Mouse (Mus musculus) heart, embryonic 10.5 days (tissue): ENCODE results near the gene Usp45. TPM values are rescaled to one million over a fixed set of nuclear protein-coding genes. Genes with fewer than 3 reads are reported as not detected.

Experiments used
- DNase-seq: peaks from one replicate; pipeline ENCODE4 v3.0.0-alpha.2; 2017; ENCODE audit warnings: low spot score
- H3K27ac ChIP-seq: fragments of 300-500 bp; sonication (generic); 2 replicates; pipeline ENCODE4 v1.5.1; 2016; ENCODE audit warnings: mild to moderate bottlenecking
- H3K27me3 ChIP-seq: fragments of 300-500 bp; sonication (generic); 2 replicates; pipeline ENCODE4 v1.6.1; 2016; ENCODE audit warnings: mild to moderate bottlenecking; ENCODE audit not compliant: poor library complexity, insufficient read depth, severe bottlenecking
- H3K36me3 ChIP-seq: fragments of 300-500 bp; sonication (generic); 2 replicates; pipeline ENCODE4 v1.6.1; 2016; ENCODE audit warnings: mild to moderate bottlenecking, moderate library complexity
- H3K4me1 ChIP-seq: fragments of 300-500 bp; sonication (generic); 2 replicates; pipeline ENCODE4 v1.6.1; 2016; ENCODE audit warnings: mild to moderate bottlenecking
- H3K4me3 ChIP-seq: fragments of 300-500 bp; sonication (generic); 2 replicates; pipeline ENCODE4 v1.5.1; 2016; ENCODE audit warnings: mild to moderate bottlenecking, moderate library complexity
- H3K9me3 ChIP-seq: fragments of 300-500 bp; sonication (generic); 2 replicates; pipeline ENCODE4 v1.6.1; 2016; ENCODE audit warnings: mild to moderate bottlenecking, moderate library complexity
- WGBS: fragments of 180-500 bp; shearing (Covaris S2); methylation state at CpG from one replicate; pipeline ENCODE4 v1.1.7; 2016; 5-methylcytosine and 5-hydroxymethylcytosine counted together
- polyA plus RNA-seq: library from polyadenylated mRNA; unstranded; fragments of >200 nt; fragmentation: Nextera tagmentation; extraction: Ambion mirVana; gene quantifications from 2 replicates; pipeline ENCODE4 v1.2.1, GENCODE M21; 2016

Gene Usp45
- polyA plus RNA-seq, 1 experiment from 2014 or later: 8.9 TPM

- WGBS: 86% methylated on average over 1 of the region's 1 CpGs
- no peak overlapping the region for H3K27ac ChIP-seq
- H3K4me1 ChIP-seq: no peaks in the 10 kb centered on the region; the same call in 1 of the 2 replicates
- no peak for DNase-seq
- no peaks in the 10 kb centered on the region for H3K36me3 ChIP-seq
- no peaks in the 10 kb centered on the region for H3K9me3 ChIP-seq
- H3K27me3 ChIP-seq: no peaks in the 10 kb centered on the region
- H3K4me3 ChIP-seq: no peak overlapping the region
Measured at GRCm38 (mm10) chr4:21771064-21771463, 4.1 kb downstream of the Usp45 start.

GRCm38 (mm10) chr4:21772306-21772705 is 5.3 kb downstream of the Usp45 start:
- H3K9me3 ChIP-seq: no peaks in the 10 kb centered on the region
- H3K4me3 ChIP-seq: no peak overlapping the region
- no peaks in the 10 kb centered on the region for H3K27me3 ChIP-seq
- H3K4me1 ChIP-seq: peaks cover 1% of the 10 kb centered on the region; the same call in 1 of the 2 replicates
- no peak for DNase-seq
- WGBS: 96% methylated on average over 1 of the region's 1 CpGs
- H3K27ac ChIP-seq: no peak overlapping the region
- no peaks in the 10 kb centered on the region for H3K36me3 ChIP-seq

GRCm38 (mm10) chr4:21776091-21776945 is 9.4 kb downstream of the Usp45 start:
- peak overlapping the region; percentile 93 for H3K27ac ChIP-seq

GRCm38 (mm10) chr4:21776946-21777265 is 9.9 kb downstream of the Usp45 start:
- H3K4me3 ChIP-seq: peak overlapping the region; percentile 82
- peaks cover 16% of the 10 kb centered on the region; the same call in 1 of the 2 replicates for H3K36me3 ChIP-seq
- 11% methylated on average over 9 of the region's 9 CpGs for WGBS
- no peaks in the 10 kb centered on the region for H3K9me3 ChIP-seq
- 0 out of 2 replicates have a peak overlapping the region, but pooled peaks have one; percentile 93 for H3K27ac ChIP-seq
- H3K4me1 ChIP-seq: peaks cover 2% of the 10 kb centered on the region; the same call in 1 of the 2 replicates
- no peak for DNase-seq
- no peaks in the 10 kb centered on the region for H3K27me3 ChIP-seq

More at GRCm38 (mm10) chr4:21776091-21776945, 9.4 kb downstream of the Usp45 start:
- Histone ChIP-seq H3K4me1 (peaks cover 2% of the 10 kb centered on the region; the same call in 1 of the 2 replicates), H3K9me3 (no peaks in the 10 kb centered on the region), H3K36me3 (peaks cover 10% of the 10 kb centered on the region; the same call in 1 of the 2 replicates), H3K27me3 (no peaks in the 10 kb centered on the region), H3K4me3 (peak overlapping the region; percentile 82)
- under 1% methylated on average over 46 of the region's 46 CpGs for WGBS
- DNase-seq: peak; percentile 97

GRCm38 (mm10) chr4:21780816-21781726 is 14.1 kb downstream of the Usp45 start:
- Histone ChIP-seq H3K4me1 (peaks cover 2% of the 10 kb centered on the region; the same call in 1 of the 2 replicates), H3K9me3 (no peaks in the 10 kb centered on the region), H3K27ac (peak overlapping the region; percentile 52; the same call in 1 of the 2 replicates), H3K27me3 (no peaks in the 10 kb centered on the region), H3K36me3 (peaks cover 50% of the 10 kb centered on the region), H3K4me3 (no peak overlapping the region)
- DNase-seq: no peak
- 86% methylated on average over 12 of the region's 12 CpGs for WGBS

GRCm38 (mm10) chr4:21786268-21786667 is 19.3 kb downstream of the Usp45 start:
- peaks cover 62% of the 10 kb centered on the region for H3K36me3 ChIP-seq
- 93% methylated on average over 12 of the region's 12 CpGs for WGBS

GRCm38 (mm10) chr4:21788903-21789302 is 21.9 kb downstream of the Usp45 start:
- DNase-seq: no peak
- no peaks in the 10 kb centered on the region for H3K9me3 ChIP-seq
- WGBS: 85% methylated on average over 6 of the region's 6 CpGs
- H3K27ac ChIP-seq: no peak overlapping the region
- peaks cover 53% of the 10 kb centered on the region for H3K36me3 ChIP-seq
- H3K27me3 ChIP-seq: no peaks in the 10 kb centered on the region
- H3K4me3 ChIP-seq: no peak overlapping the region
- no peaks in the 10 kb centered on the region for H3K4me1 ChIP-seq

More at GRCm38 (mm10) chr4:21786268-21786667, 19.3 kb downstream of the Usp45 start:
- H3K4me3 ChIP-seq: no peak overlapping the region
- no peaks in the 10 kb centered on the region for H3K27me3 ChIP-seq
- no peak overlapping the region for H3K27ac ChIP-seq
- no peaks in the 10 kb centered on the region for H3K9me3 ChIP-seq
- DNase-seq: no peak
- H3K4me1 ChIP-seq: no peaks in the 10 kb centered on the region

GRCm38 (mm10) chr4:21789836-21790235 is 22.9 kb downstream of the Usp45 start:
- DNase-seq: no peak
- Histone ChIP-seq H3K4me3 (no peak overlapping the region), H3K27ac (no peak overlapping the region), H3K4me1 (no peaks in the 10 kb centered on the region), H3K9me3 (no peaks in the 10 kb centered on the region), H3K36me3 (peaks cover 44% of the 10 kb centered on the region), H3K27me3 (no peaks in the 10 kb centered on the region)
- 76% methylated on average over 4 of the region's 4 CpGs for WGBS

- Histone ChIP-seq H3K27me3 (no peaks in the 10 kb centered on the region), H3K27ac (no peak overlapping the region), H3K4me3 (no peak overlapping the region), H3K4me1 (no peaks in the 10 kb centered on the region), H3K36me3 (peaks cover 27% of the 10 kb centered on the region), H3K9me3 (no peaks in the 10 kb centered on the region)
- DNase-seq: no peak
- 42% methylated on average over 3 of the region's 3 CpGs for WGBS
Measured at GRCm38 (mm10) chr4:21793631-21794030, 26.7 kb downstream of the Usp45 start.

GRCm38 (mm10) chr4:21801013-21801412 is 34.1 kb downstream of the Usp45 start:
- 94% methylated on average over 1 of the region's 1 CpGs for WGBS
- DNase-seq: no peak
- Histone ChIP-seq H3K4me3 (no peak overlapping the region), H3K27me3 (no peaks in the 10 kb centered on the region), H3K4me1 (no peaks in the 10 kb centered on the region), H3K36me3 (peaks cover 54% of the 10 kb centered on the region), H3K9me3 (no peaks in the 10 kb centered on the region), H3K27ac (no peak overlapping the region)

GRCm38 (mm10) chr4:21801620-21802019 is 34.7 kb downstream of the Usp45 start:
- peaks cover 54% of the 10 kb centered on the region for H3K36me3 ChIP-seq

GRCm38 (mm10) chr4:21807204-21807603 is 40.2 kb downstream of the Usp45 start:
- Histone ChIP-seq H3K27ac (no peak overlapping the region), H3K9me3 (no peaks in the 10 kb centered on the region), H3K27me3 (no peaks in the 10 kb centered on the region), H3K4me3 (no peak overlapping the region), H3K36me3 (peaks cover 39% of the 10 kb centered on the region), H3K4me1 (no peaks in the 10 kb centered on the region)
- no peak for DNase-seq
- WGBS: 73% methylated on average over 5 of the region's 5 CpGs

More at GRCm38 (mm10) chr4:21801620-21802019, 34.7 kb downstream of the Usp45 start:
- Histone ChIP-seq H3K27ac (no peak overlapping the region), H3K9me3 (no peaks in the 10 kb centered on the region), H3K4me1 (no peaks in the 10 kb centered on the region), H3K4me3 (no peak overlapping the region), H3K27me3 (no peaks in the 10 kb centered on the region)
- DNase-seq: no peak
- WGBS: 77% methylated on average over 2 of the region's 2 CpGs
